Mouse (Mus musculus): ENCODE results near the gene Aqp7. TPM values are rescaled to one million over a fixed set of nuclear protein-coding genes. Genes with fewer than 3 reads are reported as not detected.
A peak's percentile ranks its signal among the peaks of the same experiment; 100 is the strongest.

The Aqp7 gene
- polyA plus RNA-seq, 1 experiment, result not detected

- 91% methylated on average over 7 of the region's 7 CpGs for WGBS
- Histone ChIP-seq H3K4me3 (ENCODE audit: insufficient read depth, low read depth, low read length) (no peak overlapping the region), H3K4me1 (ENCODE audit: control insufficient read depth, insufficient read depth, low read length) (peaks cover 4% of the 10 kb centered on the region), H3K27ac (ENCODE audit: insufficient read depth, low read depth, low read length) (no peak overlapping the region)
- no peak for TF ChIP-seq CTCF (IDR thresholded peaks at IDR 0.05; ENCODE audit: insufficient read depth, low read depth, low read length)
- TF ChIP-seq POLR2A (IDR thresholded peaks at IDR 0.05; ENCODE audit: insufficient read depth, low read depth, low read length), result no peak
These were observed 3.8 kb upstream of the Aqp7 start for GRCm38 (mm10) chr4:41051781-41052180.

GRCm38 (mm10) chr4:41050726-41051675 lies 3.1 kb upstream of the Aqp7 start:
- TF ChIP-seq CTCF (IDR thresholded peaks at IDR 0.05; ENCODE audit: insufficient read depth, low read depth, low read length), result peak; percentile 49
- TF ChIP-seq POLR2A (IDR thresholded peaks at IDR 0.05; ENCODE audit: insufficient read depth, low read depth, low read length), result no peak
- Histone ChIP-seq H3K27ac (ENCODE audit: insufficient read depth, low read depth, low read length) (no peak overlapping the region), H3K4me1 (ENCODE audit: control insufficient read depth, insufficient read depth, low read length) (peaks cover 4% of the 10 kb centered on the region), H3K4me3 (ENCODE audit: insufficient read depth, low read depth, low read length) (peak overlapping the region; percentile 38)
- 34% methylated on average over 16 of the region's 16 CpGs for WGBS

DNA sequence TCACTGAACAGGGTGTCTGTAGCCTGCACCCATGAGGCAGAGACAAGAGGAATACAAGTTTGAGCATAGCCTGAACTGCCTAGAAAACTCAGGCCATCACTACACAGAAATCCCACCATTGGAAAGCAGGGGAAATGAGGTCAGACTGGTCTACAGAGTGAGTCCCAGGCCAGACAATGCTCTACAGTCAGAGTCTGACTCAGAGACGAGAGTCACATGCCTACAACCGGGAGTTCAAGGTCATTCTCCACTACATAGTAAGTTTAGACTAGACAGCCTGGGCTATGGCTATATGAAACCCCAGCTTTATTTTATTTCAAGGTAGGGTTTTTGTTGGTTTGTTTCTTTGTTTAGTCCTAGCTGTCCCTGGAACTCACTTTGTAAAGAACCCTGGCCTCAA lies 987 bp upstream of the Aqp7 start:
- H3K27ac ChIP-seq (ENCODE audit: insufficient read depth, low read depth, low read length), result no peak overlapping the region
- WGBS, result 76% methylated on average over 2 of the region's 2 CpGs
- TF ChIP-seq CTCF (IDR thresholded peaks at IDR 0.05; ENCODE audit: insufficient read depth, low read depth, low read length), result no peak
- no peak for TF ChIP-seq POLR2A (IDR thresholded peaks at IDR 0.05; ENCODE audit: insufficient read depth, low read depth, low read length)

GRCm38 (mm10) chr4:41046254-41046795 lies 1.6 kb downstream of the Aqp7 start:
- no peak overlapping the region for H3K4me3 ChIP-seq (ENCODE audit: insufficient read depth, low read depth, low read length)
- H3K4me1 ChIP-seq (ENCODE audit: control insufficient read depth, insufficient read depth, low read length), result peaks cover 4% of the 10 kb centered on the region
- 84% methylated on average over 13 of the region's 13 CpGs for WGBS
- H3K27ac ChIP-seq (ENCODE audit: insufficient read depth, low read depth, low read length), result no peak overlapping the region
- TF ChIP-seq POLR2A (IDR thresholded peaks at IDR 0.05; ENCODE audit: insufficient read depth, low read depth, low read length) (no peak), CTCF (IDR thresholded peaks at IDR 0.05; ENCODE audit: insufficient read depth, low read depth, low read length) (no peak)

More for the DNA sequence above, 987 bp upstream of the Aqp7 start:
- Histone ChIP-seq H3K4me3 (ENCODE audit: insufficient read depth, low read depth, low read length) (no peak overlapping the region), H3K4me1 (ENCODE audit: control insufficient read depth, insufficient read depth, low read length) (peaks cover 4% of the 10 kb centered on the region)

DNA sequence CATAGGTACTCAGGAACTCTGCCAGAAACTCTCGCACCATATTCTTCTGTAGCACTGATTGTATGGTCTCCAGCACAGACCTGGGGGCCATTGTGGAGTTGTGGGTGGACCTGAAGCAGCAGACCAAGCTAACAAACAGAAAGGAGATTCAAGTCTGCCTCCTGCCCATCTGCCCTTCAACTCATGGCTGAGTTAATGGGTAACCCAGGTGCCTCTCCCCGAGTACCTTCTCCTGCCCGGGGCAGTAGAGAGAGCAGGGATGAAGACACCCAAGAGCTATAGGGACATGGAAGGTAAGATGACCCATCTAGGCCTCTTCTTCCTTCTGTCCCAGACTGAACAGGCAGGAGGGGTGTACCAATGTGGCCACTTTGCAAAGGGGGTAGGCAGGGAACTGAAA lies 2.7 kb downstream of the Aqp7 start:
- H3K27ac ChIP-seq (ENCODE audit: insufficient read depth, low read depth, low read length), result no peak overlapping the region
- H3K4me1 ChIP-seq (ENCODE audit: control insufficient read depth, insufficient read depth, low read length), result no peaks in the 10 kb centered on the region
- 89% methylated on average over 3 of the region's 3 CpGs for WGBS
- H3K4me3 ChIP-seq (ENCODE audit: insufficient read depth, low read depth, low read length), result no peak overlapping the region
- TF ChIP-seq CTCF (IDR thresholded peaks at IDR 0.05; ENCODE audit: insufficient read depth, low read depth, low read length), result no peak
- TF ChIP-seq POLR2A (IDR thresholded peaks at IDR 0.05; ENCODE audit: insufficient read depth, low read depth, low read length), result no peak

- no peak for TF ChIP-seq CTCF (IDR thresholded peaks at IDR 0.05; ENCODE audit: insufficient read depth, low read depth, low read length)
- TF ChIP-seq POLR2A (IDR thresholded peaks at IDR 0.05; ENCODE audit: insufficient read depth, low read depth, low read length), result no peak
- WGBS, result 73% methylated on average over 5 of the region's 5 CpGs
- Histone ChIP-seq H3K27ac (ENCODE audit: insufficient read depth, low read depth, low read length) (no peak overlapping the region), H3K4me1 (ENCODE audit: control insufficient read depth, insufficient read depth, low read length) (no peaks in the 10 kb centered on the region), H3K4me3 (ENCODE audit: insufficient read depth, low read depth, low read length) (no peak overlapping the region)
These were observed 4.0 kb downstream of the Aqp7 start for GRCm38 (mm10) chr4:41043961-41044360.

GRCm38 (mm10) chr4:41042880-41043279 lies 5.1 kb downstream of the Aqp7 start:
- H3K4me3 ChIP-seq (ENCODE audit: insufficient read depth, low read depth, low read length), result no peak overlapping the region

GRCm38 (mm10) chr4:41040983-41041382 lies 7.0 kb downstream of the Aqp7 start:
- 60% methylated on average over 7 of the region's 7 CpGs for WGBS
- Histone ChIP-seq H3K4me1 (ENCODE audit: control insufficient read depth, insufficient read depth, low read length) (no peaks in the 10 kb centered on the region), H3K4me3 (ENCODE audit: insufficient read depth, low read depth, low read length) (no peak overlapping the region), H3K27ac (ENCODE audit: insufficient read depth, low read depth, low read length) (no peak overlapping the region)
- TF ChIP-seq POLR2A (IDR thresholded peaks at IDR 0.05; ENCODE audit: insufficient read depth, low read depth, low read length) (no peak), CTCF (IDR thresholded peaks at IDR 0.05; ENCODE audit: insufficient read depth, low read depth, low read length) (no peak)

More at GRCm38 (mm10) chr4:41042880-41043279, 5.1 kb downstream of the Aqp7 start:
- H3K4me1 ChIP-seq (ENCODE audit: control insufficient read depth, insufficient read depth, low read length), result no peaks in the 10 kb centered on the region
- no peak overlapping the region for H3K27ac ChIP-seq (ENCODE audit: insufficient read depth, low read depth, low read length)
- TF ChIP-seq CTCF (IDR thresholded peaks at IDR 0.05; ENCODE audit: insufficient read depth, low read depth, low read length) (no peak), POLR2A (IDR thresholded peaks at IDR 0.05; ENCODE audit: insufficient read depth, low read depth, low read length) (no peak)
- WGBS, result 86% methylated on average over 12 of the region's 12 CpGs

- Histone ChIP-seq H3K4me1 (ENCODE audit: control insufficient read depth, insufficient read depth, low read length) (no peaks in the 10 kb centered on the region), H3K27ac (ENCODE audit: insufficient read depth, low read depth, low read length) (no peak overlapping the region), H3K4me3 (ENCODE audit: insufficient read depth, low read depth, low read length) (no peak overlapping the region)
- 77% methylated on average over 3 of the region's 3 CpGs for WGBS
- no peak for TF ChIP-seq CTCF (IDR thresholded peaks at IDR 0.05; ENCODE audit: insufficient read depth, low read depth, low read length)
- no peak for TF ChIP-seq POLR2A (IDR thresholded peaks at IDR 0.05; ENCODE audit: insufficient read depth, low read depth, low read length)
These were observed 10.0 kb downstream of the Aqp7 start for GRCm38 (mm10) chr4:41037942-41038341.

All from olfactory bulb, adult 2 months (tissue).